Mouse (Mus musculus) midbrain, embryonic 12.5 days (tissue): Measurements from ENCODE around the gene 1700037H04Rik. TPM values are rescaled to one million over a fixed set of nuclear protein-coding genes. Genes with fewer than 3 reads are reported as not detected.

ENCODE experiments used
- ATAC-seq: fragments of 200-750 bp; cut with Nextera tagmentation; 2 replicates; pipeline ENCODE4 v1.8.0; 2017; ENCODE audit warnings: low read depth, moderate TSS enrichment, moderate library complexity; ENCODE audit not compliant: low FRiP score
- H3K27ac ChIP-seq: fragments of 300-500 bp; sonication (generic); replicated peaks from 2 replicates; pipeline ENCODE4 v1.5.1; 2016; ENCODE audit warnings: mild to moderate bottlenecking
- H3K27me3 ChIP-seq: fragments of 300-500 bp; sonication (generic); 2 replicates; pipeline ENCODE4 v1.6.1; 2016; ENCODE audit warnings: mild to moderate bottlenecking
- H3K36me3 ChIP-seq: fragments of 300-500 bp; sonication (generic); 2 replicates; pipeline ENCODE4 v1.6.1; 2016
- H3K4me1 ChIP-seq: fragments of 300-500 bp; sonication (generic); 2 replicates; pipeline ENCODE4 v1.6.1; 2016
- H3K4me2 ChIP-seq: fragments of 300-500 bp; sonication (generic); replicated peaks from 2 replicates; pipeline ENCODE4 v1.6.1; 2016; ENCODE audit warnings: mild to moderate bottlenecking, moderate library complexity
- H3K4me3 ChIP-seq: fragments of 300-500 bp; sonication (generic); 2 replicates; pipeline ENCODE4 v1.5.1; 2016; ENCODE audit warnings: mild to moderate bottlenecking
- H3K9ac ChIP-seq: fragments of 300-500 bp; sonication (generic); replicated peaks from 2 replicates; pipeline ENCODE4 v1.6.1; 2016; ENCODE audit warnings: mild to moderate bottlenecking, moderate library complexity
- H3K9me3 ChIP-seq: fragments of 300-500 bp; sonication (generic); 2 replicates; pipeline ENCODE4 v1.6.1; 2016; ENCODE audit warnings: mild to moderate bottlenecking
- WGBS: fragments of 180-500 bp; shearing (Covaris S2); methylation state at CpG from one replicate; pipeline ENCODE4 v1.1.7; 2016; 5-methylcytosine and 5-hydroxymethylcytosine counted together
- polyA plus RNA-seq: library from polyadenylated mRNA; unstranded; fragments of >200 nt; fragmentation: Nextera tagmentation; extraction: Ambion mirVana; gene quantifications from 2 replicates; pipeline ENCODE4 v1.2.1, GENCODE M21; 2016

The 1700037H04Rik gene
- polyA plus RNA-seq, 1 experiment from 2014 or later: 98.3 TPM

- H3K9me3 ChIP-seq: no peaks in the 10 kb centered on the region
- no peak overlapping the region for H3K9ac ChIP-seq
- peaks cover 7% of the 10 kb centered on the region for H3K27me3 ChIP-seq
- H3K27ac ChIP-seq: no peak overlapping the region
- no peak overlapping the region for H3K4me2 ChIP-seq
- WGBS: 84% methylated on average over 10 of the region's 10 CpGs
- no peak for ATAC-seq
- H3K36me3 ChIP-seq: no peaks in the 10 kb centered on the region
- H3K4me3 ChIP-seq: no peak overlapping the region
- peaks cover 7% of the 10 kb centered on the region for H3K4me1 ChIP-seq
These were observed 27.6 kb downstream of the 1700037H04Rik start for GRCm38 (mm10) chr2:131132111-131132888.

GRCm38 (mm10) chr2:131130849-131131248 lies 29.0 kb downstream of the 1700037H04Rik start:
- H3K27ac ChIP-seq: no peak overlapping the region

GRCm38 (mm10) chr2:131129836-131130235 lies 30.0 kb downstream of the 1700037H04Rik start:
- Histone ChIP-seq H3K36me3 (no peaks in the 10 kb centered on the region), H3K9me3 (no peaks in the 10 kb centered on the region), H3K27ac (no peak overlapping the region), H3K9ac (no peak overlapping the region), H3K27me3 (peaks cover 23% of the 10 kb centered on the region), H3K4me3 (no peak overlapping the region), H3K4me1 (peaks cover 18% of the 10 kb centered on the region), H3K4me2 (no peak overlapping the region)
- 84% methylated on average over 5 of the region's 5 CpGs for WGBS
- ATAC-seq: no peak

More at GRCm38 (mm10) chr2:131130849-131131248, 29.0 kb downstream of the 1700037H04Rik start:
- Histone ChIP-seq H3K9ac (no peak overlapping the region), H3K4me3 (no peak overlapping the region), H3K4me1 (peaks cover 18% of the 10 kb centered on the region), H3K36me3 (no peaks in the 10 kb centered on the region), H3K4me2 (no peak overlapping the region), H3K27me3 (peaks cover 16% of the 10 kb centered on the region), H3K9me3 (no peaks in the 10 kb centered on the region)
- no peak for ATAC-seq
- WGBS: 95% methylated on average over 2 of the region's 2 CpGs

GRCm38 (mm10) chr2:131128636-131129157 lies 31.2 kb downstream of the 1700037H04Rik start:
- Histone ChIP-seq H3K4me1 (peaks cover 18% of the 10 kb centered on the region), H3K9me3 (no peaks in the 10 kb centered on the region), H3K4me3 (no peak overlapping the region), H3K27me3 (peaks cover 26% of the 10 kb centered on the region), H3K4me2 (no peak overlapping the region), H3K36me3 (no peaks in the 10 kb centered on the region), H3K9ac (no peak overlapping the region), H3K27ac (no peak overlapping the region)
- no peak for ATAC-seq
- 80% methylated on average over 3 of the region's 3 CpGs for WGBS

- no peak for ATAC-seq
- peaks cover 26% of the 10 kb centered on the region for H3K27me3 ChIP-seq
- no peak overlapping the region for H3K9ac ChIP-seq
- H3K9me3 ChIP-seq: no peaks in the 10 kb centered on the region
- peak overlapping the region; percentile 76 for H3K4me2 ChIP-seq
- no peaks in the 10 kb centered on the region for H3K36me3 ChIP-seq
- no peak overlapping the region for H3K27ac ChIP-seq
- 0 out of 2 replicates have a peak overlapping the region, but pooled peaks have one; percentile 42 for H3K4me3 ChIP-seq
- peaks cover 18% of the 10 kb centered on the region for H3K4me1 ChIP-seq
- WGBS: 87% methylated on average over 5 of the region's 5 CpGs
These were observed 31.7 kb downstream of the 1700037H04Rik start for GRCm38 (mm10) chr2:131128211-131128610.

- H3K9me3 ChIP-seq: no peaks in the 10 kb centered on the region
- peak within 1 kb of the TSS; percentile 66 for H3K9ac ChIP-seq
- peak within 1 kb of the TSS; percentile 76 for H3K4me2 ChIP-seq
- H3K27ac ChIP-seq: no peak within 1 kb of the TSS
- peaks cover 18% of the 10 kb centered on the region for H3K4me1 ChIP-seq
- peaks cover 26% of the 10 kb centered on the region for H3K27me3 ChIP-seq
- peak within 1 kb of the TSS; percentile 42 for H3K4me3 ChIP-seq
- no peaks in the 10 kb centered on the region for H3K36me3 ChIP-seq
- peak; percentile 92 for ATAC-seq
- WGBS: under 1% methylated on average over 28 of the region's 28 CpGs
These were observed 32.6 kb downstream of the 1700037H04Rik start, which contains the start of gene Hspa12b for GRCm38 (mm10) chr2:131127161-131127730. Gene Hspa12b, plus strand, starts transcription at chr2:131127280.

- no peak overlapping the region for H3K9ac ChIP-seq
- no peak overlapping the region for H3K27ac ChIP-seq
- H3K9me3 ChIP-seq: no peaks in the 10 kb centered on the region
- 44% methylated on average over 9 of the region's 9 CpGs for WGBS
- peaks cover 26% of the 10 kb centered on the region for H3K27me3 ChIP-seq
- H3K36me3 ChIP-seq: no peaks in the 10 kb centered on the region
- H3K4me2 ChIP-seq: no peak overlapping the region; the same call in 1 of the 2 replicates
- ATAC-seq: peak; percentile 21; the same call in 1 of the 2 replicates
- no peak overlapping the region for H3K4me3 ChIP-seq
- H3K4me1 ChIP-seq: peaks cover 18% of the 10 kb centered on the region
These were observed 33.7 kb downstream of the 1700037H04Rik start for GRCm38 (mm10) chr2:131125964-131126815.

- no peak for ATAC-seq
- Histone ChIP-seq H3K4me3 (no peak overlapping the region), H3K4me2 (no peak overlapping the region), H3K36me3 (no peaks in the 10 kb centered on the region), H3K9me3 (no peaks in the 10 kb centered on the region), H3K27ac (no peak overlapping the region), H3K9ac (no peak overlapping the region), H3K4me1 (peaks cover 18% of the 10 kb centered on the region), H3K27me3 (peaks cover 26% of the 10 kb centered on the region)
- WGBS: 88% methylated on average over 9 of the region's 9 CpGs
These were observed 34.5 kb downstream of the 1700037H04Rik start for GRCm38 (mm10) chr2:131125157-131125963.

GRCm38 (mm10) chr2:131124166-131124565 lies 35.7 kb downstream of the 1700037H04Rik start:
- no peaks in the 10 kb centered on the region for H3K9me3 ChIP-seq
- no peak overlapping the region for H3K9ac ChIP-seq
- no peak overlapping the region for H3K4me3 ChIP-seq
- no peak overlapping the region for H3K27ac ChIP-seq
- H3K36me3 ChIP-seq: no peaks in the 10 kb centered on the region
- ATAC-seq: no peak
- WGBS: 82% methylated on average over 3 of the region's 3 CpGs
- peaks cover 26% of the 10 kb centered on the region for H3K27me3 ChIP-seq
- H3K4me1 ChIP-seq: peaks cover 18% of the 10 kb centered on the region
- H3K4me2 ChIP-seq: no peak overlapping the region

GRCm38 (mm10) chr2:131118968-131119574 lies 40.8 kb downstream of the 1700037H04Rik start:
- no peak overlapping the region for H3K4me3 ChIP-seq
- 75% methylated on average over 2 of the region's 2 CpGs for WGBS
- H3K9me3 ChIP-seq: no peaks in the 10 kb centered on the region
- H3K27me3 ChIP-seq: no peaks in the 10 kb centered on the region
- no peak overlapping the region for H3K9ac ChIP-seq
- H3K4me2 ChIP-seq: no peak overlapping the region
- no peaks in the 10 kb centered on the region for H3K4me1 ChIP-seq
- no peaks in the 10 kb centered on the region for H3K36me3 ChIP-seq
- H3K27ac ChIP-seq: no peak overlapping the region
- no peak for ATAC-seq

- Histone ChIP-seq H3K4me2 (no peak overlapping the region), H3K4me3 (no peak overlapping the region), H3K36me3 (no peaks in the 10 kb centered on the region), H3K27me3 (no peaks in the 10 kb centered on the region; the same call in 1 of the 2 replicates), H3K4me1 (no peaks in the 10 kb centered on the region), H3K9me3 (no peaks in the 10 kb centered on the region), H3K27ac (no peak overlapping the region), H3K9ac (no peak overlapping the region)
- 91% methylated on average over 5 of the region's 5 CpGs for WGBS
- no peak for ATAC-seq
These were observed 53.9 kb downstream of the 1700037H04Rik start for GRCm38 (mm10) chr2:131105989-131106388.
